ENCODE assay signal across 9 mouse cellular contexts in the genomic region with DNA sequence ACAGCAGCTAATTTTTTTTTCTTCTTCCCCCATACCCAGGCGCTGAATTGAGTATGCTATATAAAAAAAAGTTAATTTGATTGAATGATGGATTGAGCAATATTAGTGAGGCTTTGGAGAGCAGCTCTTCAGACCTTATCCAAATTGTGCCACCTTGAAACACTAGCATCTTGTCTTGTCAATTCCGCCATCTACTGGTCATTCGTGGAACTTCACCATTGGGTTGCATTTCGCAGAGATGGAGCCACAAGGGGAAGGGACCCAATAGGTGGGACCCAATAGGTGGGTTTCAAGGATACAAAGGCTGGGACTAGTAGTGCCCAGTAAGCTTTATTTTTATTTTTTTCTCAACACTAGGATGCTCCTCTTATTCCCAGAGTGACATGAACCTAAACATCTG. TPM values are rescaled to one million over a fixed set of nuclear protein-coding genes. Genes with fewer than 3 reads are reported as not detected.
A peak's percentile ranks its signal among the peaks of the same experiment; 100 is the strongest.
DNase-seq lines count a peak whose midpoint lies in the region; ATAC-seq and TF ChIP-seq lines count a peak whose summit lies in the region.
"Had no signal": no experiment of that assay in that cellular context is flagged by ENCODE, and none has a peak within 500 bp of the region (broad histone marks: within the 10 kb centered on the region; RNA-seq: fewer than 3 reads in every experiment).

No protein-coding gene starts in this region.

- no peak overlapping the region for H3K9ac ChIP-seq in liver, embryonic 12.5 days
- no peak overlapping the region for H3K9ac ChIP-seq in embryonic facial prominence, embryonic 14.5 days (ENCODE audit: low read depth, low read length)
- H3K9ac ChIP-seq in liver, adult 2 months (ENCODE audit: low read depth, low read length) = no peak overlapping the region
- H3K9ac ChIP-seq: heart, embryonic 13.5 days had no signal

- H3K27ac ChIP-seq in liver, embryonic 12.5 days = no peak overlapping the region
- H3K27ac ChIP-seq in embryonic facial prominence, embryonic 14.5 days (replicated peaks; ENCODE audit: low read depth, low read length) = no peak overlapping the region
- no peak overlapping the region for H3K27ac ChIP-seq in liver, adult 2 months (replicated peaks; ENCODE audit: insufficient read depth, low read depth, low read length)
- H3K27ac ChIP-seq: heart, embryonic 13.5 days had no signal

- H3K9me3 ChIP-seq in liver, embryonic 12.5 days (replicated peaks) = no peaks in the 10 kb centered on the region
- H3K9me3 ChIP-seq in embryonic facial prominence, embryonic 14.5 days (ENCODE audit: control insufficient read depth, low read length) = no peaks in the 10 kb centered on the region
- H3K9me3 ChIP-seq: heart, embryonic 13.5 days had no signal

- peaks cover 13% of the 10 kb centered on the region; the same call in 1 of the 2 replicates for H3K27me3 ChIP-seq in liver, embryonic 12.5 days (replicated peaks)
- H3K27me3 ChIP-seq in embryonic facial prominence, embryonic 14.5 days (replicated peaks; ENCODE audit: control insufficient read depth, insufficient read depth, low read length) = no peaks in the 10 kb centered on the region
- 0 out of 2 replicates have a peak, but pooled peaks cover 3% of the 10 kb centered on the region for H3K27me3 ChIP-seq in liver, adult 2 months (ENCODE audit: control insufficient read depth, insufficient read depth, low read length)

- no peaks in the 10 kb centered on the region for H3K36me3 ChIP-seq in liver, embryonic 12.5 days
- no peaks in the 10 kb centered on the region for H3K36me3 ChIP-seq in embryonic facial prominence, embryonic 14.5 days (ENCODE audit: control insufficient read depth, insufficient read depth, low read length)
- H3K36me3 ChIP-seq in liver, adult 2 months (ENCODE audit: control insufficient read depth, insufficient read depth, low read length) = no peaks in the 10 kb centered on the region
- H3K36me3 ChIP-seq: heart, embryonic 13.5 days had no signal

- no peak overlapping the region for H3K4me2 ChIP-seq in liver, embryonic 12.5 days
- H3K4me2 ChIP-seq in embryonic facial prominence, embryonic 14.5 days (ENCODE audit: low read depth, low read length) = no peak overlapping the region
- H3K4me2 ChIP-seq: heart, embryonic 13.5 days had no signal

- no peak for TF ChIP-seq POLR2A in liver, adult 2 months (IDR thresholded peaks at IDR 0.05; ENCODE audit: extremely low read depth, insufficient read depth, low read length)

- H3K79me2 ChIP-seq in liver, adult 2 months (ENCODE audit: control insufficient read depth, insufficient read depth, low read length) = no peaks in the 10 kb centered on the region

- WGBS in liver, embryonic 12.5 days (ENCODE audit: insufficient replicate concordance) = 4% methylated on average over 4 of the region's 4 CpGs
- WGBS in embryonic facial prominence, embryonic 14.5 days = 4% methylated on average over 4 of the region's 4 CpGs
- WGBS in liver, adult 2 months = 6% methylated on average over 4 of the region's 4 CpGs

- no peak overlapping the region for H3K4me3 ChIP-seq in liver, embryonic 12.5 days
- no peak overlapping the region for H3K4me3 ChIP-seq in embryonic facial prominence, embryonic 14.5 days (ENCODE audit: low read depth, low read length)
- no peak overlapping the region for H3K4me3 ChIP-seq in liver, adult 2 months (ENCODE audit: insufficient read depth, low read depth, low read length)
- H3K4me3 ChIP-seq: heart, embryonic 13.5 days had no signal

- peak; percentile 68 for DNase-seq in liver
- peak; percentile 21 to 35 for DNase-seq in adrenal gland, postnatal 4 days (ENCODE audit: low spot score in 2 of 2)
- peak; percentile 76 for DNase-seq in embryonic facial prominence, embryonic 14.5 days (ENCODE audit: low spot score)
- DNase-seq in kidney, adult 9 months = peak; percentile 79
- DNase-seq in liver, adult 2 months (ENCODE audit: extremely low read depth, low read depth, low spot score) = peak; percentile 51
- peak; percentile 46 for DNase-seq in retina, adult 2 months (ENCODE audit: low read depth, low spot score)
- DNase-seq in thymus, postnatal 14 days = peak; percentile 84

- TF ChIP-seq CTCF in liver, adult 2 months (IDR thresholded peaks at IDR 0.05; ENCODE audit: low read depth, low read length) = peak; percentile 66

- no peak for ATAC-seq in liver, embryonic 12.5 days
- ATAC-seq in embryonic facial prominence, embryonic 14.5 days (ENCODE audit: low read depth) = no peak

- H3K4me1 ChIP-seq in liver, embryonic 12.5 days = no peaks in the 10 kb centered on the region
- H3K4me1 ChIP-seq in embryonic facial prominence, embryonic 14.5 days (ENCODE audit: control insufficient read depth, insufficient read depth, low read length) = no peaks in the 10 kb centered on the region
- H3K4me1 ChIP-seq in liver, adult 2 months (ENCODE audit: control insufficient read depth, insufficient read depth, low read length) = no peaks in the 10 kb centered on the region
- H3K4me1 ChIP-seq: heart, embryonic 13.5 days had no signal

RNA-seq across cellular contexts. Expression of a gene that starts 5.2 kb away (rescaled TPM):
- 0.07 TPM in 1 of 2 replicates, not detected in the other for polyA plus RNA-seq in liver, embryonic 12.5 days (2016; fragmentation: Nextera tagmentation; extraction: Ambion mirVana)
- under 1 TPM; 0.45 TPM for total RNA-seq in adrenal gland, postnatal 4 days (2021)
- polyA plus RNA-seq in embryonic facial prominence, embryonic 14.5 days (2014; fragmentation: Nextera tagmentation; extraction: Ambion mirVana) = not detected in 2 replicates
- total RNA-seq in liver, adult 2 months (2014; rRNA removed) = 0.09 TPM in 1 of 2 replicates, not detected in the other
- polyA plus RNA-seq in liver, adult 2 months (2012; rRNA removed) = 0.05 TPM in 1 of 2 replicates, not detected in the other
- polyA plus RNA-seq: heart, embryonic 13.5 days had no signal

RNA-seq across cellular contexts. Expression of a gene that starts 24.0 kb away (rescaled TPM):
- not detected in 2 replicates for polyA plus RNA-seq in liver, embryonic 12.5 days (2016; fragmentation: Nextera tagmentation; extraction: Ambion mirVana)
- not detected for total RNA-seq in adrenal gland, postnatal 4 days (2021)
- polyA plus RNA-seq in embryonic facial prominence, embryonic 14.5 days (2014; fragmentation: Nextera tagmentation; extraction: Ambion mirVana) = not detected in 2 replicates
- 0.09 and 0.13 TPM in 2 replicates for total RNA-seq in liver, adult 2 months (2014; rRNA removed)
- polyA plus RNA-seq in liver, adult 2 months (2012; rRNA removed) = 0.16 TPM in 1 of 2 replicates, not detected in the other
- polyA plus RNA-seq: heart, embryonic 13.5 days had no signal

RNA-seq across cellular contexts. Expression of a gene that starts 27.5 kb away (rescaled TPM):
- polyA plus RNA-seq in liver, embryonic 12.5 days (2016; fragmentation: Nextera tagmentation; extraction: Ambion mirVana) = not detected in 2 replicates
- not detected for total RNA-seq in adrenal gland, postnatal 4 days (2021)
- polyA plus RNA-seq in embryonic facial prominence, embryonic 14.5 days (2014; fragmentation: Nextera tagmentation; extraction: Ambion mirVana) = not detected in 2 replicates
- not detected in 2 replicates for total RNA-seq in liver, adult 2 months (2014; rRNA removed)
- polyA plus RNA-seq in liver, adult 2 months (2012; rRNA removed) = not detected in 2 replicates
- polyA plus RNA-seq: heart, embryonic 13.5 days had no signal

RNA-seq across cellular contexts. Expression of a gene that starts 43.8 kb away (rescaled TPM):
- polyA plus RNA-seq in liver, embryonic 12.5 days (2016; fragmentation: Nextera tagmentation; extraction: Ambion mirVana) = 0.15 and 0.37 TPM in 2 replicates
- 10 to 100 TPM in 1 of 2 experiments, 1 to 10 TPM in 1; 5.7 to 12.3 TPM for total RNA-seq in adrenal gland, postnatal 4 days (2021)
- 4.1 and 4.7 TPM in 2 replicates for polyA plus RNA-seq in embryonic facial prominence, embryonic 14.5 days (2014; fragmentation: Nextera tagmentation; extraction: Ambion mirVana)
- 18.5 and 38.0 TPM in 2 replicates for total RNA-seq in liver, adult 2 months (2014; rRNA removed)
- polyA plus RNA-seq in liver, adult 2 months (2012; rRNA removed) = 23.3 and 39.5 TPM in 2 replicates

RNA-seq across cellular contexts. Expression of a gene that starts 49.2 kb away (rescaled TPM):
- 0.18 and 0.31 TPM in 2 replicates for polyA plus RNA-seq in liver, embryonic 12.5 days (2016; fragmentation: Nextera tagmentation; extraction: Ambion mirVana)
- 1 to 10 TPM; 5.8 to 6.3 TPM for total RNA-seq in adrenal gland, postnatal 4 days (2021)
- 0.38 and 0.71 TPM in 2 replicates for polyA plus RNA-seq in embryonic facial prominence, embryonic 14.5 days (2014; fragmentation: Nextera tagmentation; extraction: Ambion mirVana)
- total RNA-seq in liver, adult 2 months (2014; rRNA removed) = not detected in 2 replicates
- polyA plus RNA-seq in liver, adult 2 months (2012; rRNA removed) = 0.06 TPM in 1 of 2 replicates, not detected in the other

Comparison
In these comparisons a context has a peak if more than half of its experiments do, and no peak if none do; other contexts are left out.
1. DNase-seq: peak in every context shown above with its lines; median percentile 84 in thymus, postnatal 14 days; 79 in kidney, adult 9 months; 76 in embryonic facial prominence, embryonic 14.5 days; 68 in liver; 51 in liver, adult 2 months; 46 in retina, adult 2 months; 28 in adrenal gland, postnatal 4 days.